In the genomic region with DNA sequence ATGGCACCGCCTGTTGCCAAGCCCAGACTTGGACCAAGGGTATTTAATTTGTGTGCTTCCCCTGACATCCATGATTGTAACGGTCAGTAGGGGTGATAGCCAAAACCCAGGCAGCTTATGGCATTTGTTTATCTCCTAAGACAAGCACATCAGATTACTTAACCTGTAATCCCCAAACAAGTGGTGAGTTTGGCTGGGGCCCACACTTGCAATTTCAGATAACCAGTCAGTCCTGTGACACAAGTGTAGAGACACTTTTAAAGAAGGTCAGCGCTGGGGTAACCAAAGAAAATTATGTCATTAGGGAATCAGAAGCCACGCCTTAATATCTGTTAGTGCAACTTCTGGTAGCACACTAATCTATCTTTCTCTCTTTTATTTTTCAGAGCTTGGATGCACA, we compare ENCODE assay signal across 9 mouse cellular contexts.
A peak's percentile ranks its signal among the peaks of the same experiment; 100 is the strongest.
DNase-seq lines count a peak whose midpoint lies in the region; ATAC-seq and TF ChIP-seq lines count a peak whose summit lies in the region.
"Had no signal": no experiment of that assay in that cellular context is flagged by ENCODE, and none has a peak within 500 bp of the region (broad histone marks: within the 10 kb centered on the region; RNA-seq: fewer than 3 reads in every experiment).

No protein-coding gene starts in this region.

- DNase-seq in heart, postnatal 14 days, result no peak
- DNase-seq in NIH3T3 (ENCODE audit: low read depth), result peak; percentile 18
- DNase-seq in heart, postnatal 0 days (ENCODE audit: low spot score), result no peak
- DNase-seq in liver, embryonic 13.5 days, result peak; percentile 22
- no peak for DNase-seq in testis, postnatal 14 days (ENCODE audit: low spot score)
- no peak for DNase-seq in gastrocnemius, postnatal 36 days
- no peak for DNase-seq in gastrocnemius, postnatal 25 days

- peaks cover 32% of the 10 kb centered on the region for H3K4me1 ChIP-seq in heart, embryonic 16.5 days (ENCODE audit: control insufficient read depth, insufficient read depth, low read length)
- H3K4me1 ChIP-seq in heart, postnatal 0 days (ENCODE audit: control insufficient read depth, insufficient read depth), result peaks cover 27% of the 10 kb centered on the region
- H3K4me1 ChIP-seq in liver, embryonic 13.5 days (replicated peaks), result peaks cover 39% of the 10 kb centered on the region

- intact Hi-C loops in heart, postnatal 14 days (cut with DNase I), result no loop called here
- intact Hi-C loops in gastrocnemius, postnatal 36 days (cut with DNase I), result no loop called here

- TF ChIP-seq CTCF in heart, postnatal 0 days (IDR thresholded peaks at IDR 0.05; ENCODE audit: low read depth), result no peak

- no peaks in the 10 kb centered on the region for H3K36me3 ChIP-seq in heart, embryonic 16.5 days (ENCODE audit: control insufficient read depth, insufficient read depth)
- H3K36me3 ChIP-seq in heart, postnatal 0 days (replicated peaks; ENCODE audit: control insufficient read depth, insufficient read depth, low read length), result no peaks in the 10 kb centered on the region
- no peaks in the 10 kb centered on the region for H3K36me3 ChIP-seq in liver, embryonic 13.5 days

- WGBS in heart, embryonic 16.5 days, result 41% methylated on average over 4 of the region's 4 CpGs
- WGBS in heart, postnatal 0 days, result 42% methylated on average over 4 of the region's 4 CpGs
- 28% methylated on average over 4 of the region's 4 CpGs for WGBS in liver, embryonic 13.5 days (ENCODE audit: insufficient replicate concordance)

- TF ChIP-seq EP300 in heart, postnatal 0 days (IDR thresholded peaks at IDR 0.05; ENCODE audit: low read depth), result no peak

- no peaks in the 10 kb centered on the region for H3K9me3 ChIP-seq in heart, embryonic 16.5 days (replicated peaks; ENCODE audit: control insufficient read depth, low read length)
- no peaks in the 10 kb centered on the region for H3K9me3 ChIP-seq in heart, postnatal 0 days (replicated peaks; ENCODE audit: control insufficient read depth, low read length)
- H3K9me3 ChIP-seq in liver, embryonic 13.5 days (replicated peaks), result no peaks in the 10 kb centered on the region

- H3K4me3 ChIP-seq in heart, embryonic 16.5 days (ENCODE audit: low read length), result no peak overlapping the region
- no peak overlapping the region for H3K4me3 ChIP-seq in heart, postnatal 0 days (ENCODE audit: low read depth, low read length)
- no peak overlapping the region for H3K4me3 ChIP-seq in liver, embryonic 13.5 days (replicated peaks)

- no peak overlapping the region for H3K9ac ChIP-seq in heart, embryonic 16.5 days (ENCODE audit: low read length)
- H3K9ac ChIP-seq in heart, postnatal 0 days (replicated peaks; ENCODE audit: low read depth, low read length), result no peak overlapping the region
- H3K9ac ChIP-seq in liver, embryonic 13.5 days, result peak overlapping the region; percentile 5; the same call in 1 of the 2 replicates

- peak overlapping the region; percentile 59 for H3K27ac ChIP-seq in heart, embryonic 16.5 days (ENCODE audit: low read length)
- peak overlapping the region; percentile 57 for H3K27ac ChIP-seq in heart, postnatal 0 days (ENCODE audit: low read depth)
- peak overlapping the region; percentile 57; the same call in 1 of the 2 replicates for H3K27ac ChIP-seq in liver, embryonic 13.5 days

- ATAC-seq in heart, embryonic 16.5 days (replicated peaks; ENCODE audit: extremely low read depth, insufficient read depth, low FRiP score), result no peak
- ATAC-seq in heart, postnatal 0 days (ENCODE audit: insufficient read depth, low read depth), result no peak
- ATAC-seq in liver, embryonic 13.5 days (ENCODE audit: low read depth), result peak; percentile 70

- H3K4me2 ChIP-seq in heart, embryonic 16.5 days (ENCODE audit: low read depth, low read length), result no peak overlapping the region
- peak overlapping the region; percentile 32; the same call in 1 of the 2 replicates for H3K4me2 ChIP-seq in heart, postnatal 0 days (ENCODE audit: low read depth, low read length)
- peak overlapping the region; percentile 34 for H3K4me2 ChIP-seq in liver, embryonic 13.5 days

- H3K27me3 ChIP-seq in heart, embryonic 16.5 days (ENCODE audit: control insufficient read depth, insufficient read depth, low read length), result no peaks in the 10 kb centered on the region
- no peaks in the 10 kb centered on the region for H3K27me3 ChIP-seq in heart, postnatal 0 days (ENCODE audit: control insufficient read depth, insufficient read depth, low read length)
- no peaks in the 10 kb centered on the region for H3K27me3 ChIP-seq in liver, embryonic 13.5 days
- H3K27me3 ChIP-seq: CH12.LX had no signal

Comparison
In these comparisons a context has a peak if more than half of its experiments do, and no peak if none do; other contexts are left out.
1. DNase-seq: peak in NIH3T3 (single experiment) and liver, embryonic 13.5 days (single experiment); none in heart, postnatal 14 days (0 of 2), heart, postnatal 0 days (single experiment), testis, postnatal 14 days (single experiment), gastrocnemius, postnatal 36 days (0 of 2) and gastrocnemius, postnatal 25 days (single experiment).
2. Peak in every context shown above with its lines, with median percentiles within 50 percentile points of each other: H3K27ac ChIP-seq.